Mouse (Mus musculus) cerebellum, adult 2 months (tissue): ENCODE data around the gene Wwtr1. TPM values are rescaled to one million over a fixed set of nuclear protein-coding genes. Genes with fewer than 3 reads are reported as not detected.

Experiments
- DNase-seq, 2 experiments: peaks; one replicate each; pipeline ENCODE4 v3.0.0; 2021
- H3K27ac ChIP-seq: fragments of 200-500 bp; 2 replicates; pipeline ENCODE4 v1.5.1; 2012; ENCODE audit warnings: low read length, control low read depth, inconsistent platforms; ENCODE audit not compliant: insufficient read depth
- H3K27me3 ChIP-seq: fragments of 200-500 bp; 2 replicates; pipeline ENCODE4 v1.6.1; 2012; ENCODE audit warnings: inconsistent platforms, mild to moderate bottlenecking, low read length, moderate library complexity; ENCODE audit not compliant: control insufficient read depth, insufficient read depth
- H3K4me1 ChIP-seq: fragments of 200-500 bp; 2 replicates; pipeline ENCODE4 v1.6.1; 2011; ENCODE audit warnings: low read length; ENCODE audit not compliant: control insufficient read depth, insufficient read depth
- H3K4me3 ChIP-seq: fragments of 200-500 bp; replicated peaks from 2 replicates; pipeline ENCODE3; 2011; ENCODE audit warnings: mild to moderate bottlenecking, low read depth, low read length, control low read depth; ENCODE audit not compliant: insufficient read depth
- CTCF ChIP-seq: fragments of 200-500 bp; IDR thresholded peaks from 2 replicates; pipeline ENCODE4 v1.5.1; 2011; ENCODE audit warnings: low read depth, mild to moderate bottlenecking, control low read depth, low read length, moderate library complexity, borderline replicate concordance; ENCODE audit not compliant: insufficient read depth
- POLR2A ChIP-seq: fragments of 200-500 bp; IDR thresholded peaks from 2 replicates; pipeline ENCODE4 v1.6.1; 2011; ENCODE audit warnings: low read length, control low read depth, borderline replicate concordance; ENCODE audit not compliant: insufficient read depth
- WGBS: fragments of 180-500 bp; shearing (Covaris S2); methylation state at CpG from one replicate; pipeline ENCODE4 v1.1.7; 2018; 5-methylcytosine and 5-hydroxymethylcytosine counted together
- polyA plus RNA-seq: library from polyadenylated mRNA; depleted of rRNA; stranded (reverse); fragments of >200 nt; gene quantifications from 2 replicates; pipeline ENCODE4 v1.2.3, GENCODE M21; 2012

The Wwtr1 gene
- polyA plus RNA-seq, 1 experiment, result 10.0 TPM

DNA sequence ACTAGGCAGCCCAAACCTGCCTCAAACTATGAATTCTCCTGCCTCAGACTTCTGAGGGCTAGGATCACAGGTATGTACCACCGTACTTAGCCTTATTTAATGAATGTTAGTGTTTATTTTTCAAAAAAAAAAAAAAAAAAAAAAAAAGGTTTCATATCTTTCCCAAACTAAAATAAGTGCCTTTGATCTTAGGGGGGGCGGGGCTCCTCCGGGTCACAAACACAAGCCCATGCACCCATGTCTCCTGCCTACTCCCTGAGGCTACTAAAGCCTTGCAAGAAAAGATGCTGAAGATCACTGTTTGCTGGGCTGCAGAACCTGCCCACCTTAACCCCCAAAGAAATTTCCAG is 20.8 kb downstream of the Wwtr1 start:
- DNase-seq, result no peak
- Histone ChIP-seq H3K27me3 (no peaks in the 10 kb centered on the region), H3K27ac (no peak overlapping the region), H3K4me1 (no peaks in the 10 kb centered on the region), H3K4me3 (no peak overlapping the region)
- TF ChIP-seq CTCF (no peak), POLR2A (no peak)
- 91% methylated on average over 3 of the region's 3 CpGs for WGBS

DNA sequence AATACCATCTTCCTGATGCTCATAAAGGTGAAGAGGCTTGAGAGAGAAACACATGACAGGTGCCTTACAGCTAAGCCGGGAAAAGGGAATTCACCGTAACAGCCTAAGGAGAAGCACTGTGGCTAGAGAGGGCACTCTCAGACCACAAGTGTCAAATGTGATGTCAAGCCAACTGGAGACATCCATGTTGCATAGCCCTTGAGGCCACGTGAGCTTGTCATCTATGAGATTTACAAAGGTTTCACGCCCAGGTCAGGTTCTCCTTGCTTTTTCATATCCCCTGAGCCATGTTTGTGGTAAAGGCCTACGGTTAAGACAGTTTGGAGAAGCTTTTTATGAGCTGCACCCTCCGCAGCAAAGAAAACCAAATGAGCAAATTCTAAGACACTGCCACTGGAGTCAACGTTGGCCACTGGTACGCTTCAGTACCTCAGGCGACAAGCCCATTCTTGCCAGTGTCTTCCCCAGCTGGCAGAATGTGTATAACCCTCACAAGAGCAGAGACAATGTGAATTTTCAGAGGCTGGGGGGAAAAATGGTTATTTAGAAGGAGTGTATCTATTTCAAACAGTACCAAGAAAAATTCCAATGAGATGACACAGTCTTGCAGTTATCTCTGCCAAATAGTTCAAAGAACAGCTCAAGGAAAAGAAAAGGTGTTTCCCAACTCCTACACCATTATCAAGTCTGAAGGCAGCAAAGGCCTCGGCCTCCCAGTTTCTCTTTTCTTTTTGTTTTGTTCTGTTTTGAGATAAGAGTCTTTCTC is 21.4 kb downstream of the Wwtr1 start:
- no peak for DNase-seq
- H3K27ac ChIP-seq, result no peak overlapping the region
- H3K4me1 ChIP-seq, result no peaks in the 10 kb centered on the region
- no peak for TF ChIP-seq CTCF
- no peak for TF ChIP-seq POLR2A
- H3K4me3 ChIP-seq, result no peak overlapping the region
- H3K27me3 ChIP-seq, result no peaks in the 10 kb centered on the region
- WGBS, result 82% methylated on average over 10 of the region's 10 CpGs

DNA sequence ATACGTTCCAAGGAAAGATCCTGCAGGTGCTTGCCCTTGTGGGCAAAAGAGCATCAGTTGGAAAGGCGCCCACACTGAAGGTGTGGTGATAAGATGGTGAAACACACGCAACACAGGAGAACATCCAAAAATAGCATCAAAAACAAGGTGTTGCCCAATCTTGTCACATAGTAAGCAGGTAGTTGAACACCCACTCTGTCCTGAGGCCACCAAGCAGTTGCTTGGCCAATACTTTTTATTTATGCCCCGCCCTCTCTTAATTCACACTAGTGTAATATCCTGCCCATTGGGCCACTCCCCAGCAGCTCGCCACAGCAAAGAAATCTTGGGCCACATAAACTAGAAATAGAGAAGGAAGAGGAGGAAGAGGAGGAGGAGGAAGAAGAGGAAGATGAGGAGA is 22.6 kb downstream of the Wwtr1 start:
- 90% methylated on average over 5 of the region's 5 CpGs for WGBS
- no peaks in the 10 kb centered on the region for H3K4me1 ChIP-seq
- H3K27ac ChIP-seq, result no peak overlapping the region
- H3K4me3 ChIP-seq, result no peak overlapping the region
- no peak for DNase-seq
- TF ChIP-seq CTCF, result no peak
- TF ChIP-seq POLR2A, result no peak
- H3K27me3 ChIP-seq, result no peaks in the 10 kb centered on the region

DNA sequence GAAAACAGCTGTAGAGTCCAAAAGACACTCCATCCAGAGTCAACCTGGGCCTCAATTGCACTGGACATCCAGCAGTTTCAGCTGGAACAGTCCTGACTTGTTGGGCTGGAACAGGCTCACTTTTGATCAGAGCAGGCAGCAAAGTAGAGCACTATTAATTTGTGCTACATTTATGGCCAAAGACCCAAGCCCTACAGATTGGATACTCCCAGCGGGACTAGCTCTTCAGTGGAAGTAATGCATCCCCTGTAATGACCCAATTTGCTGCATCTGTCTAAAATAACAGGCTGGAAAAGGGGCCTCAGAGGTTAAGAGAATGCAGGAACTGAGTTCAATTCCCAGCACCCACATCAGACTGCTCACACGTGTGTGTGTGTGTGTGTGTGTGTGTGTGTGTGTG is 24.5 kb downstream of the Wwtr1 start:
- Histone ChIP-seq H3K4me3 (no peak overlapping the region), H3K4me1 (no peaks in the 10 kb centered on the region), H3K27me3 (no peaks in the 10 kb centered on the region), H3K27ac (no peak overlapping the region)
- no peak for DNase-seq
- WGBS, result 74% methylated on average over 2 of the region's 2 CpGs
- TF ChIP-seq CTCF (no peak), POLR2A (no peak)

DNA sequence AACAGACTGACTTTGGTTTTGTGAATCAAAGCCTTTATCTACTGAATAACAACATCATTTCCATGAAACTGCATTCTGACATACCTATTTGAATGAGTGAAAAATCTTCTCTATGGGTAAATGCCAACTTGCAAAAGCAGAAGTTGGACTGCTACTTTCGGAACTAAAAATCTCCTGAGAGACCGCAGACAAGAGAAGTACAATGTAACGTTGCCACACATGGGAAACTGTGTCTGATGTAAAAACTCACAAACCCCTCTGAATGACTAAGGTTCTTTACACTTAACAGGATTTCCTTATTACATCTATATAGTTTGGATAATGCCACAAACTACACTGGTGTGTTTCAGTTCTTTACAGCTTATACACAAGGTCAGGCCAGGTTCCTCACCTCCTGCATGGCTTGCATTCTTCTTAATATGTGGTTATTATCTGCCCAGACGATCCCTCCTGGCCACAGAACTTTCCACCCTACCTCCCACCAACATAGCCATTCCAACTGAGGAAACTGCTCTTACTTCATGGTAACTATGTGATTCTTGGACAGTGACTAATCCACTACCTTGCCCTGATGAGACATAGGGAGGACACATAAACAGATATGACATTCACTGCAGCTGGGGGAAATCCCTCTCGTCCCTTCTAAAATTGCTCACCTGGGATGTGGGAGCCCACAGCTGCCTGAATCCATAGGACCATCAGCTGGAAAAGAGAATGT is 25.1 kb downstream of the Wwtr1 start:
- Histone ChIP-seq H3K4me3 (no peak overlapping the region), H3K4me1 (no peaks in the 10 kb centered on the region), H3K27me3 (no peaks in the 10 kb centered on the region), H3K27ac (no peak overlapping the region)
- TF ChIP-seq CTCF (no peak), POLR2A (no peak)
- 80% methylated on average over 5 of the region's 5 CpGs for WGBS
- DNase-seq, result no peak

DNA sequence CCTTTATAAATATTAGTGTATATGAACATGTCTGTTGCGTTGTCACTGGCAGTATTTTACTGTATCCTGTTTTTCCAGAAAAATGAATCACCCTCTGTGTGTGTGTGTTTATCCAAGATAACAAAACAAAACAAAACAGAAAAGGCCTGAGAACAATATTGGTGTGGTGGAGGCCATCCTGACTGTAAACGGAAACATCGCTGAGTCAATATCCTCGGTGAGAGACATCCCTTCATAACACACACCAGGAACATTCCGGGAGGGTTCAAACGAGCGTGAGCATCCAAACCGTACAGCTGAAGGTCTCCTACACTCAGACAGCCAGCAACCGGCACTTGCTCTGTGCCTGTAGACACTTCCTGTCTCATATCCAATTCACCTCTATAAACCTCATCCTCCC is 31.6 kb downstream of the Wwtr1 start:
- no peaks in the 10 kb centered on the region for H3K4me1 ChIP-seq
- WGBS, result 74% methylated on average over 9 of the region's 9 CpGs
- no peak overlapping the region for H3K4me3 ChIP-seq
- DNase-seq, result no peak
- TF ChIP-seq CTCF (no peak), POLR2A (no peak)
- no peak overlapping the region for H3K27ac ChIP-seq
- no peaks in the 10 kb centered on the region; the same call in 1 of the 2 replicates for H3K27me3 ChIP-seq

DNA sequence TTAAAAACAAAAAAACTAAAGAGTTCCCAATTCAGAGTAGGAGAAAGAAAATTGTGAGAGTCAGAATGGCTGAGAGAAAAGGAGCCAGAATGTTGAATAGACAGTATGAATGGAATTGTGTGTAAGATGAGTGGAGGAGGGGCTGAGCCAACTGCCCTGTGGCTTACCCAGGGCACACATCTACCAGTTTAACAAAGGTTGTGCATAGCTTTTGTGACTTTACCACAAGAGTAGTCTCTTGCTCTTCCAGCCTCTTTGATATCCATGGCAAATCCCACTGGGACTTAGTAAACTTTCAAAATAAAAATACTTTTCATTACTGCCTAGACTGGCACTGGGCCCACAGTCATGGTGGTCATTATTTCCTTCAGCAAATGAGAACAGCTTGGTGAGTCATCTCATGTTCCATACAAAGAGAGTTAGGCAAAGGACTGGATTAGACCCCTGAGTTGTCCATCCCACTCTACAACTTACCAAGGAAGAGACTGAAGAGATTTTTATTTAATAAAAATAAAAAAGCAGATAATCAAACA is 32.8 kb downstream of the Wwtr1 start:
- DNase-seq, result no peak
- Histone ChIP-seq H3K27ac (no peak overlapping the region), H3K4me1 (no peaks in the 10 kb centered on the region), H3K27me3 (no peaks in the 10 kb centered on the region; the same call in 1 of the 2 replicates), H3K4me3 (no peak overlapping the region)
- TF ChIP-seq CTCF (no peak), POLR2A (no peak)

DNA sequence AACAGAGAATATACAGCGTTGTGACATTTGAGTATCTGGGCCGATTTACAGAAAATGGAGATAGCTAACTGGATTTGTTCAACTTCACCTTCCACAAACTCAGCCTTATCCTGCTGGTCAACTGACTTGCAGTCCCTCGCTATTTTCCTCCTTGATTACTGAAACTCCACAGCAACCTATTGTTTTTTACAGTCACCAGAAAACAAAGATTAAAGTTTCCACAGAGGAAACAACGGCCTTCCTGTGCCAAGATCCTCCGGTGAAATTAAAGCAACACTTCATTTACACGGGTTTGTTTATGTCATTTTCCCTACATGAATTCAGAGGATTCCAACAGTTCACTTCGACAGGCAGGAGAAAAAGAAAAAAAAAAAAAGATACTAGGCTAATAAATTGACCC is 34.5 kb downstream of the Wwtr1 start:
- 33% methylated on average over 7 of the region's 7 CpGs for WGBS
- no peaks in the 10 kb centered on the region for H3K4me1 ChIP-seq
- no peak overlapping the region for H3K27ac ChIP-seq
- no peak overlapping the region for H3K4me3 ChIP-seq
- DNase-seq, result no peak
- TF ChIP-seq CTCF, result no peak
- TF ChIP-seq POLR2A, result no peak
- no peaks in the 10 kb centered on the region; the same call in 1 of the 2 replicates for H3K27me3 ChIP-seq
